In genomic region chr12:25220780-25221106, GRCm38 (mm10) we compare ENCODE assay signal across 21 mouse cellular contexts.
DNase-seq lines count a peak whose midpoint lies in the region; ATAC-seq and TF ChIP-seq lines count a peak whose summit lies in the region.
"Had no signal": no experiment of that assay in that cellular context is flagged by ENCODE, and none has a peak within 500 bp of the region (broad histone marks: within the 10 kb centered on the region; RNA-seq: fewer than 3 reads in every experiment).

No protein-coding gene starts in this region.

- ATAC-seq in hindbrain, embryonic 14.5 days (ENCODE audit: low FRiP score): no peak
- ATAC-seq in liver, embryonic 11.5 days (replicated peaks; ENCODE audit: low FRiP score): no peak
- no peak for ATAC-seq in megakaryocyte-erythroid progenitor cell, adult 5-6 weeks (replicated peaks; ENCODE audit: low FRiP score, low TSS enrichment, poor library complexity, severe bottlenecking)
- ATAC-seq: hindbrain, embryonic 16.5 days had no signal

- no peak for TF ChIP-seq CTCF in liver, adult 2 months (IDR thresholded peaks at IDR 0.05; ENCODE audit: low read depth, low read length)

- peaks cover 13% of the 10 kb centered on the region for H3K27me3 ChIP-seq in hindbrain, embryonic 10.5 days (ENCODE audit: insufficient read depth, poor library complexity, severe bottlenecking)
- no peaks in the 10 kb centered on the region for H3K27me3 ChIP-seq in hindbrain, embryonic 14.5 days (ENCODE audit: control insufficient read depth, insufficient read depth, low read length)
- H3K27me3 ChIP-seq in liver, adult 2 months (ENCODE audit: control insufficient read depth, insufficient read depth, low read length): no peaks in the 10 kb centered on the region
- H3K27me3 ChIP-seq in liver, embryonic 11.5 days (replicated peaks; ENCODE audit: control insufficient read depth, insufficient read depth, low read length): no peaks in the 10 kb centered on the region
- H3K27me3 ChIP-seq: heart, embryonic 12.5 days; lung, embryonic 15.5 days; neural tube, embryonic 13.5 days had no signal

- no peak for TF ChIP-seq POLR2A in liver, adult 2 months (IDR thresholded peaks at IDR 0.05; ENCODE audit: extremely low read depth, insufficient read depth, low read length)

- peak overlapping the region; percentile 65 for H3K27ac ChIP-seq in hindbrain, embryonic 10.5 days
- H3K27ac ChIP-seq in hindbrain, embryonic 14.5 days: no peak overlapping the region
- H3K27ac ChIP-seq in liver, adult 2 months (replicated peaks; ENCODE audit: insufficient read depth, low read depth, low read length): peak overlapping the region; percentile 92
- no peak overlapping the region for H3K27ac ChIP-seq in liver, embryonic 11.5 days (ENCODE audit: low read depth, low read length)
- H3K27ac ChIP-seq: lung, embryonic 15.5 days; midbrain, embryonic 12.5 days; neural tube, embryonic 13.5 days had no signal

- H3K4me1 ChIP-seq in hindbrain, embryonic 10.5 days (replicated peaks): peaks cover 64% of the 10 kb centered on the region
- H3K4me1 ChIP-seq in hindbrain, embryonic 14.5 days (replicated peaks; ENCODE audit: control insufficient read depth, insufficient read depth, low read length): no peaks in the 10 kb centered on the region
- peaks cover 34% of the 10 kb centered on the region for H3K4me1 ChIP-seq in liver, adult 2 months (ENCODE audit: control insufficient read depth, insufficient read depth, low read length)
- H3K4me1 ChIP-seq in liver, embryonic 11.5 days (replicated peaks; ENCODE audit: control insufficient read depth, insufficient read depth, low read length): peaks cover 8% of the 10 kb centered on the region

- H3K4me2 ChIP-seq in hindbrain, embryonic 14.5 days (replicated peaks): no peak overlapping the region
- H3K4me2 ChIP-seq in liver, embryonic 11.5 days: no peak overlapping the region
- H3K4me2 ChIP-seq: heart, embryonic 12.5 days; lung, embryonic 15.5 days; midbrain, embryonic 12.5 days; neural tube, embryonic 13.5 days had no signal

- no peaks in the 10 kb centered on the region for H3K36me3 ChIP-seq in hindbrain, embryonic 10.5 days
- H3K36me3 ChIP-seq in hindbrain, embryonic 14.5 days (replicated peaks; ENCODE audit: control insufficient read depth, insufficient read depth): no peaks in the 10 kb centered on the region
- no peaks in the 10 kb centered on the region for H3K36me3 ChIP-seq in liver, adult 2 months (ENCODE audit: control insufficient read depth, insufficient read depth, low read length)
- no peaks in the 10 kb centered on the region for H3K36me3 ChIP-seq in liver, embryonic 11.5 days (ENCODE audit: control insufficient read depth, insufficient read depth, low read length)
- H3K36me3 ChIP-seq: G1E; heart, embryonic 12.5 days; lung, embryonic 15.5 days; midbrain, embryonic 12.5 days; neural tube, embryonic 13.5 days had no signal

- no peaks in the 10 kb centered on the region for H3K79me2 ChIP-seq in liver, adult 2 months (ENCODE audit: control insufficient read depth, insufficient read depth, low read length)

- 11% methylated on average over 4 of the region's 4 CpGs for WGBS in hindbrain, embryonic 10.5 days
- WGBS in hindbrain, embryonic 14.5 days: 25% methylated on average over 4 of the region's 4 CpGs
- 13% methylated on average over 4 of the region's 4 CpGs for WGBS in liver, adult 2 months
- WGBS in liver, embryonic 11.5 days: 46% methylated on average over 4 of the region's 4 CpGs

- no peak overlapping the region for H3K9ac ChIP-seq in hindbrain, embryonic 14.5 days
- peak overlapping the region; percentile 52; the same call in 1 of the 2 replicates for H3K9ac ChIP-seq in liver, adult 2 months (ENCODE audit: low read depth, low read length)
- H3K9ac ChIP-seq in liver, embryonic 11.5 days (ENCODE audit: low read depth, low read length): no peak overlapping the region
- H3K9ac ChIP-seq: heart, embryonic 12.5 days; lung, embryonic 15.5 days; midbrain, embryonic 12.5 days; neural tube, embryonic 13.5 days had no signal

- DNase-seq in embryo, embryonic 10.5 days (ENCODE audit: low spot score): peak; percentile 27
- DNase-seq in embryo, embryonic 11 days: no peak
- DNase-seq in hindbrain, embryonic 10.5 days (ENCODE audit: low spot score): no peak
- no peak for DNase-seq in hindbrain, embryonic 14.5 days (ENCODE audit: low spot score)
- peak; percentile 85 for DNase-seq in liver, adult 2 months (ENCODE audit: extremely low read depth, low read depth, low spot score)
- DNase-seq in liver, embryonic 11.5 days (ENCODE audit: low spot score): no peak
- DNase-seq: adrenal gland, adult 8-10 months; cerebellum, adult 8-10 months; cerebellum, postnatal 25 days; gastrocnemius, postnatal 25 days; heart, adult 11 months; liver; thymus, adult 2 months; thymus, postnatal 4 days had no signal

- H3K4me3 ChIP-seq in hindbrain, embryonic 10.5 days: no peak overlapping the region
- H3K4me3 ChIP-seq in hindbrain, embryonic 14.5 days (replicated peaks; ENCODE audit: low read length): no peak overlapping the region
- no peak overlapping the region for H3K4me3 ChIP-seq in liver, adult 2 months (ENCODE audit: insufficient read depth, low read depth, low read length)
- H3K4me3 ChIP-seq in liver, embryonic 11.5 days (ENCODE audit: low read depth, low read length): no peak overlapping the region
- H3K4me3 ChIP-seq: heart, embryonic 12.5 days; lung, embryonic 15.5 days; midbrain, embryonic 12.5 days; neural tube, embryonic 13.5 days had no signal

- no peaks in the 10 kb centered on the region for H3K9me3 ChIP-seq in hindbrain, embryonic 10.5 days
- H3K9me3 ChIP-seq in hindbrain, embryonic 14.5 days (ENCODE audit: control insufficient read depth, low read length): no peaks in the 10 kb centered on the region
- no peaks in the 10 kb centered on the region for H3K9me3 ChIP-seq in liver, embryonic 11.5 days (ENCODE audit: control insufficient read depth, low read length)
- H3K9me3 ChIP-seq: heart, embryonic 12.5 days; lung, embryonic 15.5 days; midbrain, embryonic 12.5 days; neural tube, embryonic 13.5 days had no signal

Comparison
In these comparisons a context has a peak if more than half of its experiments do, and no peak if none do; other contexts are left out.
1. DNase-seq: peak in embryo, embryonic 10.5 days (single experiment) and liver, adult 2 months (single experiment); none in embryo, embryonic 11 days (single experiment), hindbrain, embryonic 10.5 days (single experiment), hindbrain, embryonic 14.5 days (single experiment) and liver, embryonic 11.5 days (single experiment).
2. H3K27ac ChIP-seq: peak in hindbrain, embryonic 10.5 days (single experiment) and liver, adult 2 months (single experiment); none in hindbrain, embryonic 14.5 days (single experiment) and liver, embryonic 11.5 days (single experiment).